ENCODE assay signal across 9 mouse cellular contexts in genomic region chr2:32096122-32096420, GRCm38 (mm10). TPM values are rescaled to one million over a fixed set of nuclear protein-coding genes. Genes with fewer than 3 reads are reported as not detected.
DNase-seq lines count a peak whose midpoint lies in the region; ATAC-seq and TF ChIP-seq lines count a peak whose summit lies in the region.
"Had no signal": no experiment of that assay in that cellular context is flagged by ENCODE, and none has a peak within 500 bp of the region (broad histone marks: within the 10 kb centered on the region; RNA-seq: fewer than 3 reads in every experiment).

No protein-coding gene starts in this region.

- 81% methylated on average over 10 of the region's 10 CpGs for WGBS in kidney, embryonic 15.5 days
- WGBS in hindbrain, embryonic 15.5 days: 78% methylated on average over 10 of the region's 10 CpGs
- 82% methylated on average over 10 of the region's 10 CpGs for WGBS in midbrain, postnatal 0 days

- no peaks in the 10 kb centered on the region for H3K9me3 ChIP-seq in kidney, embryonic 15.5 days (replicated peaks)
- no peaks in the 10 kb centered on the region for H3K9me3 ChIP-seq in hindbrain, embryonic 15.5 days
- H3K9me3 ChIP-seq in midbrain, postnatal 0 days (ENCODE audit: low read length): no peaks in the 10 kb centered on the region

- no peak overlapping the region for H3K27ac ChIP-seq in kidney, embryonic 15.5 days
- peak overlapping the region; percentile 82 for H3K27ac ChIP-seq in hindbrain, embryonic 15.5 days (replicated peaks)
- peak overlapping the region; percentile 79 for H3K27ac ChIP-seq in midbrain, postnatal 0 days (ENCODE audit: low read depth, low read length)

- peak overlapping the region; percentile 57 for H3K4me2 ChIP-seq in kidney, embryonic 15.5 days
- H3K4me2 ChIP-seq in hindbrain, embryonic 15.5 days: peak overlapping the region; percentile 86
- peak overlapping the region; percentile 89 for H3K4me2 ChIP-seq in midbrain, postnatal 0 days (ENCODE audit: low read depth, low read length, poor library complexity, severe bottlenecking)

- peaks cover 11% of the 10 kb centered on the region for H3K4me1 ChIP-seq in kidney, embryonic 15.5 days
- peaks cover 26% of the 10 kb centered on the region for H3K4me1 ChIP-seq in hindbrain, embryonic 15.5 days (replicated peaks)
- peaks cover 10% of the 10 kb centered on the region for H3K4me1 ChIP-seq in midbrain, postnatal 0 days (ENCODE audit: insufficient read depth, low read length)

- no peaks in the 10 kb centered on the region for H3K36me3 ChIP-seq in kidney, embryonic 15.5 days
- peaks cover 17% of the 10 kb centered on the region for H3K36me3 ChIP-seq in hindbrain, embryonic 15.5 days
- peaks cover 3% of the 10 kb centered on the region; the same call in 1 of the 2 replicates for H3K36me3 ChIP-seq in midbrain, postnatal 0 days (ENCODE audit: insufficient read depth, low read length)

- peak overlapping the region; percentile 42 for H3K9ac ChIP-seq in kidney, embryonic 15.5 days
- H3K9ac ChIP-seq in hindbrain, embryonic 15.5 days: peak overlapping the region; percentile 73
- peak overlapping the region; percentile 82 for H3K9ac ChIP-seq in midbrain, postnatal 0 days (replicated peaks; ENCODE audit: low read length, poor library complexity, severe bottlenecking)

- ATAC-seq in kidney, embryonic 15.5 days (replicated peaks; ENCODE audit: low FRiP score): 0 out of 2 replicates have a peak, but pooled peaks have one; percentile 33
- ATAC-seq in hindbrain, embryonic 15.5 days (ENCODE audit: low FRiP score, low read depth): peak; percentile 40
- no peak; the same call in 1 of the 2 replicates for ATAC-seq in midbrain, postnatal 0 days (ENCODE audit: low FRiP score)
- ATAC-seq in inflammation-experienced regulatory T-cells, adult 6 months: no peak

- no peak for TF ChIP-seq CTCF in midbrain, postnatal 0 days (IDR thresholded peaks at IDR 0.05)

- peaks cover 12% of the 10 kb centered on the region for H3K27me3 ChIP-seq in kidney, embryonic 15.5 days
- 0 out of 2 replicates have a peak, but pooled peaks cover 4% of the 10 kb centered on the region for H3K27me3 ChIP-seq in hindbrain, embryonic 15.5 days
- H3K27me3 ChIP-seq in midbrain, postnatal 0 days (ENCODE audit: insufficient read depth, low read length): no peaks in the 10 kb centered on the region

- peak overlapping the region; percentile 42 for H3K4me3 ChIP-seq in kidney, embryonic 15.5 days (replicated peaks)
- H3K4me3 ChIP-seq in hindbrain, embryonic 15.5 days: peak overlapping the region; percentile 62
- H3K4me3 ChIP-seq in midbrain, postnatal 0 days (ENCODE audit: low read depth, low read length): peak overlapping the region; percentile 60

- no peak for DNase-seq in kidney, postnatal 14 days
- DNase-seq in cerebellum, postnatal 25 days: peak; percentile 79 to 84
- no peak for DNase-seq in midbrain, postnatal 0 days (ENCODE audit: low spot score)
- DNase-seq in kidney, postnatal 25 days: no peak
- DNase-seq in lung, postnatal 4 days: no peak
- DNase-seq: thymus, adult 2 months had no signal

RNA-seq across cellular contexts. Expression of gene Plpp7, which starts 0.7 kb away (rescaled TPM):
- polyA plus RNA-seq in kidney, embryonic 15.5 days (2015; fragmentation: Nextera tagmentation; extraction: Ambion mirVana): 4.4 and 7.1 TPM in 2 replicates
- polyA plus RNA-seq in hindbrain, embryonic 15.5 days (2015; fragmentation: Nextera tagmentation; extraction: Ambion mirVana): 27.5 and 29.5 TPM in 2 replicates
- 31.2 and 47.0 TPM in 2 replicates for total RNA-seq in midbrain, postnatal 0 days (2014; rRNA removed)
- polyA plus RNA-seq in midbrain, postnatal 0 days (2015; fragmentation: Nextera tagmentation; extraction: Ambion mirVana): 24.9 and 29.0 TPM in 2 replicates
- not detected for polyA plus RNA-seq in inflammation-experienced regulatory T-cells, adult 6 months (2017; shearing (Covaris generic))

RNA-seq across cellular contexts. Expression of gene Fam78a, which starts 11.4 kb away (rescaled TPM):
- polyA plus RNA-seq in kidney, embryonic 15.5 days (2015; fragmentation: Nextera tagmentation; extraction: Ambion mirVana): 1.6 and 2.3 TPM in 2 replicates
- polyA plus RNA-seq in hindbrain, embryonic 15.5 days (2015; fragmentation: Nextera tagmentation; extraction: Ambion mirVana): 0.62 and 0.67 TPM in 2 replicates
- 0.77 and 0.85 TPM in 2 replicates for total RNA-seq in midbrain, postnatal 0 days (2014; rRNA removed)
- polyA plus RNA-seq in midbrain, postnatal 0 days (2015; fragmentation: Nextera tagmentation; extraction: Ambion mirVana): 0.35 and 0.93 TPM in 2 replicates
- polyA plus RNA-seq in inflammation-experienced regulatory T-cells, adult 6 months (2017; shearing (Covaris generic)): 10 to 100 TPM; 21.3 to 26.7 (median 22.5) TPM

RNA-seq across cellular contexts. Expression of gene Prrc2b, which starts 54.8 kb away (rescaled TPM):
- 49.2 and 49.7 TPM in 2 replicates for polyA plus RNA-seq in kidney, embryonic 15.5 days (2015; fragmentation: Nextera tagmentation; extraction: Ambion mirVana)
- 79.7 and 81.1 TPM in 2 replicates for polyA plus RNA-seq in hindbrain, embryonic 15.5 days (2015; fragmentation: Nextera tagmentation; extraction: Ambion mirVana)
- 164 and 215 TPM in 2 replicates for total RNA-seq in midbrain, postnatal 0 days (2014; rRNA removed)
- polyA plus RNA-seq in midbrain, postnatal 0 days (2015; fragmentation: Nextera tagmentation; extraction: Ambion mirVana): 51.5 and 65.9 TPM in 2 replicates
- polyA plus RNA-seq in inflammation-experienced regulatory T-cells, adult 6 months (2017; shearing (Covaris generic)): 10 to 100 TPM; 33.6 to 40.3 (median 35.2) TPM

Comparison
In these comparisons a context has a peak if more than half of its experiments do, and no peak if none do; other contexts are left out.
1. ATAC-seq: peak in kidney, embryonic 15.5 days (single experiment) and hindbrain, embryonic 15.5 days (single experiment); none in midbrain, postnatal 0 days (single experiment) and inflammation-experienced regulatory T-cells, adult 6 months (single experiment).
2. DNase-seq: peak in cerebellum, postnatal 25 days (2 of 2); none in kidney, postnatal 14 days (single experiment), midbrain, postnatal 0 days (single experiment), kidney, postnatal 25 days (0 of 2) and lung, postnatal 4 days (0 of 2).
3. Peak in every context shown above with its lines, with median percentiles within 50 percentile points of each other: H3K4me2 ChIP-seq, H3K4me3 ChIP-seq and H3K9ac ChIP-seq.